Mouse (Mus musculus) cerebellum, postnatal 25 days (tissue): ENCODE measurements at regions not wholly inside any gene's neighbourhood (a gene's known extent, or its start where the extent isn't known, plus 50 kb on each side); places are given as distances from the start of the nearest gene placed in this dataset.
"Not testable (repeated sequence)": the region's sequence is repeated elsewhere in the genome, so short reads cannot be mapped to it uniquely, and the experiment has no call there.

Source experiments
- DNase-seq, 2 experiments: peaks; one replicate each; pipeline ENCODE4 v3.0.0; 2021; ENCODE audit warnings: mixed read lengths in 2 of 2

GRCm38 (mm10) chr14:102790916-102791315, 191.5 kb downstream of the Kctd12 start:
- peak; percentile 15 to 21 for DNase-seq

- no peak for DNase-seq
These were observed 200.2 kb downstream of the Kctd12 start for GRCm38 (mm10) chr14:102782227-102782626.

DNA sequence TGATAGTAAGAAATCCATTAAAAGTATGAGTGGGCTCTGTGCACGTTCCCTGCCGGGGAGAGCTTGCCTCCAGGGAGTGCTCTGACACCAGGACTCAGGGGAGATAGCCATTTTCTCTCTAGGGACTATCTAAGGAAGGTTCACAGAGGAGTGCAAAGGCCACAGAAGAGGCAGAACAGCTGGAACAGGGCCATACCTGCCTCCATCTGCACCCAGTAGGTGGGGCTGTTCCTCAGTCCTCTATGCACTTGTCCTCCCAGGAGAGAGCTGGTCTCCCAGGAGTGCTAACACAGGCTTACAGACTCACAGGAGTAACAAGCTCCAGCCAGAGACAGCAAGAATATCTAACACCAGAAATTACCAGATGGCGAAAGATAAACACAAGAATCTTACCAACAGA, 212.7 kb downstream of the Kctd12 start:
- peak; percentile 26 to 58 for DNase-seq

DNA sequence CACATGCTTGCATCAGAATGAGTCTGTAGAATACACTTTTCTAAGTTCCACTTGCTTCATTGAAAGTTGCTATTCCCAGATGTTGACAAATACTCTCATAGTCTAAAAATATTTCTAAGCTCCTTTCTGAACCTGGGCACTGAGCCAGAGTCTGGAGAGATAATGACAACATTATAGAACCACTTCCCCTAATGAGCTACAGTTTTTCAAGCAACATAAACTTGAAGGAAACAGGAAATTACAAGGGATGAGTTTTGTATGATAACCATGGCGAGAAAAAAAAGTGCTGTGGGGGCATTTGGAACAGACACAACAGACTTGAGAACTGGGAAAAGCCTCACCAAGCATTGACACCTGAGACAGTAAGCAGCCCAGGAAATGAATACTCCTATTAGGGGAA, 233.8 kb downstream of the Kctd12 start:
- DNase-seq, result no peak

DNA sequence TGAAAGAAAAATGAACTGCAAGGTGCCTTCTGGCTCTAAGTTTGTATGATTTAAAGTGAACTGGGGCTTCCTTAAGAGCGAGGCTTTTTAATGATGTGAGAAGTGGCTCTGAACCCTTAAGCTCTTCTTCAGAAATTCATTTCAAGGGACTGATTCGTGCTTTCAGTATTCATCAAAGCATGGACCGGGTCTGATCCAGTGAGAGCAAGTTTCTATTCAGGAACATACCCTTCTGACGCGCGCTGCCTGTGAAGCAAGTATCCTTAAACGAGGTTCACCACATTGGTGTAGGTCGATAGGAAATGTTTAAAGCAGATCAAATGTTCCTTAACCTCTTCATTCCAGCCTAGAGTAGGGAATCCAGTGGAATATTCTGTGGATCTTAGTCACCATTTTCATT, 240.1 kb downstream of the Kctd12 start:
- no peak for DNase-seq

DNA sequence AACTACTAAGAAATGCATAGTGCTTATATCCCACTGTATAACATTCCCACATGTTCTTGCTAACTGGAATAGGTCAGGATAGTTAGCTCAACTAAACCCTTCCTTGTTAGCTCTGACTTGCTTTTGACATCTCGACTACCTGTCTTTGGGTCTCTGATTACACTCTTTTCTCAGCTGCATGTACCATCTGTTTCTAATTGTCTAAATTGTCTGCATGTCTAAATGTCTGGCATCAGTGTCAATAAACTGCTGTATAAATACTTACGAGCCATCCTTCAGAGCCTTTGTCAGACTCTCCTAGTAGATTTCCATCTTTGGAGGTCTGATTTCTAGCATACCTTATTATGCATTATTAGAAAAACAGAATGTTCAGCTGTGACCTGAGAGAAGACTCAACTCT, 245.8 kb downstream of the Kctd12 start:
- DNase-seq, result no peak

- DNase-seq, result not testable (repeated sequence)
These were observed 248.7 kb downstream of the Kctd12 start for GRCm38 (mm10) chr14:102733718-102734117.

- no peak for DNase-seq
These were observed 250.7 kb downstream of the Kctd12 start for GRCm38 (mm10) chr14:102731746-102732145.

DNA sequence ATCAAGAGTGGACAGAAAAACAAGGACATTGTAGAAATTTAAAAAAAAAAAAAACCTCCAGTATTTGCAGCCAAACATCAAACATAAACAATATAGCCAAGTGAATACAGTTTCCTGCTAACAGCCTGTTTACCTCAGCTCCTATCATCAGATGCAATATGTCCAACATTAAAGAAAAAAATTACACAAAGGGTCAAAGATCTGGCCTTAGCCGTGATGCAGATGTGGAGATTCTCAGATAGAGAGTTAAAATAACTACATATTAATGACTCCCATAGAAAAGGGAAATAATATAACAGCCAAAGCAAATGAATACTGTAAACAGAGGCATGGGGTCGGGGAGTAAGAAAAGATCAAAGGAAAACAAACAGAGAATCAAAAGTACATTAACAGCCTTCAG, 259.8 kb downstream of the Kctd12 start:
- no peak for DNase-seq

DNA sequence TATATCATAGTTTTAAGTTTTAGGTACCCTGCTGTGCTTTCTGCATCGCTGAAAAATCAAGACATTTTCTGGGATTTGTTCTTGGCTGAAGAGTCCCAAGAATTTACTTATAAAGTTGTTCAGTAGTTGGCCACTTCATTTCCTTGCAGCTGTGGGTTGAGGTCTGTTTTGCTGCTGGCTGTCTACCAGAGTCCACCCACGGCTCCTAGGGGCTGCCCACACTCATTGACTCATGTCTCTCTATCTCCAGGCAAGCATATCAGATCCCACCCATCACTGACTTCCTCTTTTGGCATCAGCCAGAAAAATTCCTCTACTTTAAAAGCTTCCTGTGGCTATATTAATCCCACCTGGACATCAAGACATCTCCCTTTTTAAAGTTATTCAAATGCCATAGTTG, 263.9 kb downstream of the Kctd12 start:
- no peak for DNase-seq

DNA sequence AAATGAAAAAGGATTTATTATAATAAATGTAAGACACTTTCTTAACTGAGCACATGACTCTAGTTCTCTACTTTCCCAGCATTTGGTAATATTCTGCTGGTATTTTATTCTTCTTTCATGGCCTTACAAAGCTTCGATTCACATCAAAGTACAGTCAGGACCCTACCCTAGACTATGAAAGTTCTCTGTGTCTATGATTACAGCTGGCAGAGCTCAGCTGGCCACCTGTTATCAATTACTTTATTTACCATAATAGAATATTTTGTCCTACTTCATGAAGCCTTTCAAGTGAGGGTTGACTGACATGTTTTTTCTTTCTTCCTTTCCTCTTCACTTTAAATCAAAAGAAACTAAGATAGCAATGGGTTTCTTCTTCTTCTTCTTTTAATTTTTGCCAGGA, 269.8 kb downstream of the Kctd12 start:
- no peak for DNase-seq

- DNase-seq, result no peak
These were observed 275.6 kb downstream of the Kctd12 start for GRCm38 (mm10) chr14:102706704-102707336.

DNA sequence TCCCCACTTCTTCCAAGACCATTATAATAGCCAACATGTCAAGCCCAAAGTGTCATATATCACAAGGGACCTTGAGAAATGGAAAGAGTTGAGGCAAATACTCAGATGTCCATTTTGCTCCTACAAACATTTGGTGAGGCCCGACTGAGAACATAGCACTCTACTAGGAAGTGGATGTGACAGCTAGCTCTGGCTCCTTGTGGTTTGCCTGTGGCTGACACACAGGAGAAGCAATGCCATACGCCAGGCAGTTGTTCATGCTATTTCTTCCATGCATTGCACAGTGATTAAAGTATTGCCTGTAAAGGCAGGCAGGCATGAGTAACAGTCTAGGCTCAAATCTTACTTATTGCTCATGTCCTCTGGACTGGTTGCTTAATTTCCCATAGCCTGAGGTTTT, 281.3 kb downstream of the Kctd12 start:
- DNase-seq, result no peak

GRCm38 (mm10) chr14:102700457-102700856, 282.0 kb downstream of the Kctd12 start:
- DNase-seq, result no peak

GRCm38 (mm10) chr14:102699015-102699414, 283.4 kb downstream of the Kctd12 start:
- no peak for DNase-seq

- no peak for DNase-seq
These were observed 295.6 kb downstream of the Kctd12 start for GRCm38 (mm10) chr14:102686791-102687190.

- no peak for DNase-seq
These were observed 305.9 kb downstream of the Kctd12 start for GRCm38 (mm10) chr14:102676582-102676981.

DNA sequence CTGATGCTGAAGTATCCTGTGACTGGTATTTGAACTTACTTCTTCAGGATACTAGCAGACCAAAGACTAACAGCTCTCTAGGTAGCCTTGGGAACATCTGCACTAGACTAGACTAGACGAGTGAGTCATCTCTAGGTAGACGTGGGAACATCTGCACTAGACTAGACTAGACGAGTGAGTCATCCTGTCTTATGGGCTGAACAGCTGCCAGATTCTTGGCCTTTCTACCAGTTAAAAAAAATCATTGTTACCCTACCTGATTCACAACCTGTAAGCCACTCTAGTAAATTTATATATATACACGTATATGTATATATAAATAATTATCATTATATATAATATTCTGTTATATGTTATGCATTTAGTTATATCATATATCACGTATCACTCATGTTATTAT, 307.8 kb downstream of the Kctd12 start:
- DNase-seq, result no peak

GRCm38 (mm10) chr14:102673724-102674123, 308.7 kb downstream of the Kctd12 start:
- DNase-seq, result no peak

GRCm38 (mm10) chr14:102663240-102663639, 319.2 kb downstream of the Kctd12 start:
- no peak for DNase-seq

- DNase-seq, result no peak
These were observed 322.1 kb downstream of the Kctd12 start for GRCm38 (mm10) chr14:102660351-102660750.

GRCm38 (mm10) chr14:102656235-102656634, 326.2 kb downstream of the Kctd12 start:
- DNase-seq, result no peak

- no peak for DNase-seq
These were observed 352.8 kb downstream of the Kctd12 start for GRCm38 (mm10) chr14:102629601-102630000.

DNA sequence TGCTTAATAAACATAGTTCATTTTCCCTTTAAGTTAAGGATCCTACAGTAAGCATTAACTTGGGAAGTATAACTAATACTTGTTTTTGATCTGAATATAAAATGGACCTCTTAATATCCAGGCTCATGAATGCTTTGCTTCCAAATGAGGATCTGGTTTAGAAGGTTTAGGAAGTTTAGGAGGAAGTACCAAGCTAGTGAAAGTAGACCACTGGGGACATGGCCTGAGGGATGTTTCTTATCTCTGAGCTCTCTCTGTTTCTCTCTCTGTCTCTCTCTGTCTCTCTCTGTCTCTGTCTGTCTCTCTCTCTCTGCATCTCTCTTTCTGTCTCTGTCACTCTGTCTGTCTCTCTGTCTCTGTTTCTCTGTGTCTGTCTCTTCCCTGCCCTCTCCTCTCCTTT, 360.9 kb downstream of the Kctd12 start:
- DNase-seq, result no peak

- no peak for DNase-seq
These were observed 363.4 kb downstream of the Kctd12 start for GRCm38 (mm10) chr14:102619056-102619455.
